Mouse (Mus musculus) olfactory bulb, adult 2 months (tissue): ENCODE results near the gene Mical3.

Experiments used
- CTCF ChIP-seq: fragments of 200-500 bp; IDR thresholded peaks from 2 replicates; pipeline ENCODE4 v1.5.1; 2012; ENCODE audit warnings: low read depth, mild to moderate bottlenecking, low read length, moderate library complexity; ENCODE audit not compliant: insufficient read depth
- POLR2A ChIP-seq: fragments of 200-500 bp; IDR thresholded peaks from 2 replicates; pipeline ENCODE4 v1.6.1; 2012; ENCODE audit warnings: mild to moderate bottlenecking, low read depth, low read length, moderate library complexity; ENCODE audit not compliant: insufficient read depth

- TF ChIP-seq CTCF = no peak
- TF ChIP-seq POLR2A = no peak
These were observed 178.3 kb downstream of the Mical3 start for GRCm38 (mm10) chr6:120952475-120952874.
